Mouse (Mus musculus) cerebellum, postnatal 36 days (tissue): ENCODE measurements at regions not wholly inside any gene's neighbourhood (a gene's known extent, or its start where the extent isn't known, plus 50 kb on each side); places are given as distances from the start of the nearest gene placed in this dataset.
"Not testable (repeated sequence)": the region's sequence is repeated elsewhere in the genome, so short reads cannot be mapped to it uniquely, and the experiment has no call there.

Experiments used
- DNase-seq, 2 experiments: peaks; one replicate each; pipeline ENCODE4 v3.0.0; 2021 to 2022; ENCODE audit warnings: mixed read lengths in 2 of 2

DNA sequence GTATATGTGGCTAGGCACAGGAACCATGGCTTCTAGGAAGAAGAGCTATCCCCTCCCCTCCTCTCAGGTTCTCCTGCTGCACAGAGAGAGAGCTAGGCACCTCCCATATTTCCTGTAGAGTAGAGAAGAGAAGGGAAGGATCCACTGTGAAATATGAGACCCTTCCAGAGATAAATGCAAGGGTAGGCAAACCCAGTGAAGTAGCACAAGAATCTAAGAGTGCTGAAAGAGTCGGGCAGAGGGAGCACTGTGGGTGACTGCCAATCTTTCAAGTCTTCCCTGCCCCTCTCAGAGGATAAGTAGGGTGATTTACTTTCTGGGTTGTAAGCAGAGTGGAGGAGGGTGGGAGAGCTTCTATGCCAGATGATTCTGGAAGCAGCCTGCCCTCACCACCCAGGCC lies 360.8 kb downstream of the Sox9 start:
- no peak for DNase-seq

DNA sequence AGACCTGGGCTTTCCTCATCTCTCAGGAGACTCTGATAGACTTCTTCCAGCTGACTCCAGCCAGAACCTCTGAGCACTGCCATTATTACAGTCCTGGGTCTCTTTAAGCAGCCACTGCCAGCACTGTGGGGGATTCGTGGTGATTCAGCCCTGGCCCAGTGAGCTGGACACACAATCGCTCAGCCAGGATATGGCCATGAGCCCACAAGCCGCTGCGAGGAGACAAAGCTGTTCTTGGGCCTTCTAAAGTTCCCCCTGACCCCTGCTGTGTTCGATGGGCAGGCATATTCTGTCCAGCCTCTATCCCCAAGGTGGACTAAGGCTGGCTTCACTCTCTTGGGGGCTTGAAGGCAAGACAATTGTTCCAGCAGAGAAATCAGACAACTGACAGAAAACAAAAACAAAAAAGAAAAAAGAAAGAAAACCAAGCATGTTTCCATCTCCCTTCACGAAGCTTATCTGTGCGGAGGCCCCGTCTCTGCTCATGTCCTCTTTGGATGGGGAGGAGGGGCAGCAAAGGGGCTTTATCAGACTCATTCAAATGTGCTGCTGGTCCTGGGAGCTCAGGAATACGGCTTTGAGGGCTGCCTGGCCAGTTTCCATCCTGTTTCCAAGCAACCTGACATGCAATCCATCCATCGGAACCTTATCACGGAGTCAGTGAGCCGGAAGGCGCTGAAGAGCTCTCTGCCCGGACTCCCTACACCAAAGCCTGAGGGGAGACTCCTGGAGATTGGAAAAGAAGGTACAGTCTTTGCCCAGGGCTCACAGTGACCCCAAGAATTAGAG lies 362.0 kb downstream of the Sox9 start:
- peak; percentile 71 to 73 for DNase-seq

- DNase-seq, result no peak
Observed at GRCm38 (mm10) chr11:113145721-113146120, 363.7 kb downstream of the Sox9 start.

DNA sequence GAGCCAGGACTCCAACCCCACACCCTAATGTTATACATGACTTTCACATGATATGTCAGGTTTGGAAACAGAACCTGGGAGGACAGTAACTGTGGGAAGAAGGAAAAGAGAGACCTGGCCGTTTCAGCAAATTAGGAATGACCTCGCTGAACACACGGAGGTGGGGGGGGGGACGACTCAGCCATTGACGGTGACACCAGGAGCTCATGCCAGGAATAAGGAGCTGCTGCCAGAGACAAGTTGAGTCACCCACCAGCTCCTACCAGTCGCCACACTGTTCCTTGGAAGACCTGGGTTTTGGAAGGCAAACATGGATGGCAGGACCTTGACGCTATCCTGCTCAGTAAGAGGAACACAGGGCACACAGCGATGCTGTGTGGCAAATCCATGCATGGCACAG lies 364.7 kb downstream of the Sox9 start:
- DNase-seq, result no peak

GRCm38 (mm10) chr11:113147535-113148197 lies 365.6 kb downstream of the Sox9 start:
- DNase-seq, result no peak

GRCm38 (mm10) chr11:113148198-113148537 lies 366.1 kb downstream of the Sox9 start:
- DNase-seq, result no peak

DNA sequence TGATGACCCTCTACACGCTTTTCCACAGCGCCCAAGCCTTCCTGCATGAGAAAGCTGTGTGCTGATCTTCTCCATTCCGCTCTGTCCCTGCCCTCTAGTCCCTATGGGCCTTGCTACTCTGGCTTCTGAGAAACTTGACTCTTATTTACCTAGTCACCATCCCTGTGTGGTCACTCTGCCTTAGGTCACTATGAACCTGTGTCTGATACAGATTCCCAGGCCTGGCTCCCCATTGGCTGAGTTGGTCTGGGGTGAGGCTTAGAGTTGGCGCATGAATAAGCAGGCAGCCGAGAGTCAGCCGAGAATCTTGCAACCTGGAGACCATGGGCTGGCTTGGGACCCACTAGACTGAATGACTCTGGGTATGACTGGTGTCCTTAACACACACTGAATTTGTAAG lies 373.5 kb downstream of the Sox9 start:
- DNase-seq, result no peak

DNA sequence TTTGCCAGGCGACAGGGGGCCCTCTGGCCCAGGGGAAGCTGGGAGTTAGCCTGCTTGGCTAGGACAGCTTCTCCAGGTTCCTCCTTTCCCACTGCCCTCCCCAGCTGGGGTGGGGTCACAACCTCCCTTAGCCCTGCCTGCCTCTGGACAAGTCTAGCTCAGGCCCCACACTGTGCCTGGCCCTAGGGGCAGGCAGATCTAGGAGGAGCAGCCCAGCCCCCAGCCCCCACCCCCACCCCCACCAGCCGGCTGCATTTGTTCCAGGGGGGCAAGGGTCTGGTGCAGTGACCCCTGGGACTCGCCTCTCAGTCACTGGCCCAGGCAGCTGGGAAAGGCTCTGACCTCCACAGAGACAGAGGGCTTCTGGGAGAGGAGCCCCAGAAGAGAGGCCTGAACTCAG lies 381.9 kb downstream of the Sox9 start:
- no peak for DNase-seq

- no peak for DNase-seq
Observed at GRCm38 (mm10) chr11:113164510-113164909, 382.5 kb downstream of the Sox9 start.

- DNase-seq, result peak; percentile 84 to 87
Observed at GRCm38 (mm10) chr11:113165069-113165795, 383.2 kb downstream of the Sox9 start.

DNA sequence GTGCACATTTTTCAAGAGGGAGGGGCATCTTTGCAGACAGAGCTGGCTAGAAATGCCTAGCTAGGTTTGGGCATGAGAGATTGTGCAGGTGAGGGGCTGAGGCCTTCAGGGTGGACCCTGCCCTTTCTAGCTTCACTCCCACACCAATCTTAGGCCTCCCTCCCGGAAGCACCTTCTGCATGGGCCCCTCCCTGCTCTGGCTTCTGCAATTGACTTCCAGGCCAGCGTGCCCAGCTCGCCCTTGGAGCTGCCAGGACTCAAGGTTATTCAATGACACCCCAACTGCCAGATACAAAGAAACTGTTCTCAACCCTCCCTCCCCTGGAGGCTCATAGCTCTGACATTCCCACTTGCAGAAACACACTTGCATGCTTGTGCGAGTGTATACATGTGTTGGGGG lies 384.5 kb downstream of the Sox9 start:
- no peak for DNase-seq

DNA sequence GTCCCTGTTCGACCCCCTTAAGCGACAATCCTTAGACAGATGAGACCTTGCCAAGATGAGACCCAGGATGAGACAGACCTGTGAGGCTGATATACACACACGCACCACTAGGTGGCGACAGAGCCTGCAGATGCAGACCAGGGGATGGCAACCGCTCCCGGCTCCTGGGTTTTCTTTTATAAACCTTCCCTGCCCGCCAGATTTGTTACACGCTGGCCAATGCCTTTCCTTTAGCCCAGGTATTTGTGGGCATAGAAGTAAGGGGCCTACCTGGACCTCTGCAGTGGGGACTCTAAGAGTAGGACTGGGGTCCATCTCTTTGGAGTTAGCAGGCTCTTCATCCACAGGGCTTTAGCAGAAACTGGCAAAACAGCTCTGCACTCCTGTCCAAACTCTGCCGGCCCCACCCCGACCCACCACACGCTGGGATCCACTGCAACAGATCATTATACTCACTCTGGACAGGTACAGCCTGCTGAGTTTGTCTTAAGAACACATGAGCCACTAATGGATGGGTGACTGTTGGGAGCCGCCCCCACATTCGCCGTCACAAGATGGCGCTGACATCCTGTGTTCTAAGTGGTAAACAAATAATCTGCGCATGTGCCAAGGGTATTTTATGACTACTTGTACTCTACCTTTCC lies 390.6 kb downstream of the Sox9 start:
- DNase-seq, result peak; percentile 77 to 79

DNA sequence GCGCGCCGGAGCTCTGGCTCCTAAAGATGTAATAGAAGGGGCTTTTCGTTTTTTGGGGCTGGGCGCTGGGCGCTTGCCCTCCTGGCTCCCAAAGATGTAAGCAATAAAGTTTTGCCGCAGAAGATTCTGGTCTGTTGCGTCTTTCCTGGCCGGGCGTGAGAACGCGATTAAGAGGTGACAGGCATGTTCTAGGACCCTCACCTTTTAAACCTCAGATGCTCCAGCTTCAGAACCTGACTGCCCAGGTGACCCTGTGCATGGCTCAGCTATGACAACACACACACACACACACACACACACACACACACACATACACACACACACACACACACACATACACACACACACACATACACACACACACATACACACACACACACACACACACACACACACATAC lies 391.3 kb downstream of the Sox9 start:
- DNase-seq, result not testable (repeated sequence)

- no peak for DNase-seq
Observed at GRCm38 (mm10) chr11:113174011-113174507, 392.0 kb downstream of the Sox9 start.

DNA sequence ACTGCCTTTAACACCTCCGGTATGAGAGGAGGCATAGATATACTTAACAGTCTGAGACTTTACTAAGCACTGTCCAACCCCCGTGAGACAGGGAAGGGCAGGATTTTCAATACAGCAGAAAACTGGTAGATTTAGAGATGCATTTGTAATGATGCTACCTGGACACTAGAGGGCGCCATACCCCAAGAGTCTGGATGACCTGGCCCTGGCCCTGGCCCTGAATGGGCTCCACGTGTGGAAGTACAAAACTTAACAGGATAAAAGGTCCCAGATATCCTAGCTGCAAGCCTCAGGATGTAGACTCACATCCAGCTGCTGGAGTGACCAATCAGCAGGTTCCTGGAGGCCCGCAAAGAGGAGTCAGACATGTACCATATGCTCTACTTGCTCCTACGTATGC lies 393.3 kb downstream of the Sox9 start:
- peak; percentile 61 to 66 for DNase-seq

DNA sequence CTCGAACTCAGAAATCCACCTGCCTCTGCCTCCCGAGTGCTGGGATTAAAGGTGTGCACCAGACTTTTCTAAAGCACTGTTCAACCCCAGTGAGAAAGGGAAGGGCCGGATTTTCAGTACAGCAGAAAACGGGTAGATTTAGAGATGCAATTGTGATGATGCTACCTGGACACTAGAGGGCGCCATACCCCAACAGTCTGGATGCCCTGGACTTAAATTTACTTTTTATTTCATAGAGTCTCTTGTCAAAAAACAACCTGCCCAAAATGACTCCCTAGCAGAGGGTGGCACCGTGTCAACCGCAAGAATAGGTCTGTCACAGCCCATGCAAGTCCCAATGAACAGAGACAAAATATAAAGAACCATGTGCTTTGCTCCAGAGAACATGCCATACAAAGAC lies 394.2 kb downstream of the Sox9 start:
- peak; percentile 54 to 69 for DNase-seq

DNA sequence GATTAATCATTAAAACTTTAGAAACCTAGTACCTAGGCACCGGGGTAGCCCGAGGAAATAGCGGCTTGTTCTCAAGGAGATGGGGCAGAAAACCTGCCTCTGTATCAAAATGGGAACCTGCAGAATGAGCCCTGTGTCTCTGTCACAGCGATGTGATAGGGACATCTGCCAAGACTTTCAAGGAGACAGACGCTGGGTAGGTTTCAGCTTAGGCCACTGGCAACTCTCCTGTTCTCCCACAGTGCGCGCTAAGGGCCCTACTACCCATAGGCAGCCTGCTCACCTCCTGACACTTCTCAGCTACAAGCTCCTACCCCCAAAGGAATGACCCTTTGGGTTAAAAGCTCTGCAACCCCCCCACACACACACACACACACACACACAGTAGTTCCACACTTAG lies 396.4 kb downstream of the Sox9 start:
- no peak for DNase-seq

DNA sequence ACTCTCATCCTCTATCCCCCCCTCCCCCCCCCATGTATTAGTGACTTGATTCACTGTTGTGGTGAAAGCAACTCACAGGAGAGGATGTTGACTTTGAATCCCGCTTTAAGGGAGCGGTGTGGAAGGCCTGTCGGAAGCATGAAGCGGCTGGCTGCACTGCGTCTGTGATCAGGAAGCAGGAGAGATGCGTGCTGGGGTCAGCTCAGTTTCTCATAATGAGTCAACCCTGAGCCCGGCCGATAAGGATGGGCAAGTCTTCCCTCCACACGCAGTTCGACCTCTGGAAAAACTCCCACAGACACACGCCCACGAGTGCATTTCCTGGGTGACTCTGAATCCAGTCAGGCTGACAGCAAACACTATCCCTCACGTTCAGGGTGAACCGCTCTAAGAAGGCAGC lies 398.0 kb downstream of the Sox9 start:
- DNase-seq, result no peak

- no peak for DNase-seq
Observed at GRCm38 (mm10) chr11:113182083-113182861, 400.2 kb downstream of the Sox9 start.

DNA sequence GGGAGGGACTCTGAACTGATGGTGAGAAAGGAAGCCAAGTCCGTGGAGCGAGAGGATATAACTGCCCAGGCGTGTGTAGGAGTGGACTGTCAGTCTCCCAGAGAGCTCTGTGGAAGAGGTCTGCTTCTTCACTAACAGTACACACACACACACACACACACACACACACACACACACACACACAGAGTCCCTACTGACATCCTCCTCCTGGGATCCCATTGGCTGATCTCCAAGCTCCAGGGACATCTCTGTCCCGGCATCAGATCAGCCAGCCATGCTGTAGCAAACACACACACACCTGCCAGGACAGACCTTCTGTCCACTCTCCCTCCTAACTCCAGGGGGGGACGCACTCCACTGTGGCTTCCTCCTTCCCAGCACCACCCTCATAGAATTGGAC lies 401.5 kb downstream of the Sox9 start:
- peak in 1 of 2 experiments; percentile 34 for DNase-seq

GRCm38 (mm10) chr11:113184095-113184494 lies 402.1 kb downstream of the Sox9 start:
- DNase-seq, result no peak

- no peak for DNase-seq
Observed at GRCm38 (mm10) chr11:113187407-113187806, 405.4 kb downstream of the Sox9 start.
